Mouse (Mus musculus) gastrocnemius, postnatal 10 days (tissue): ENCODE measurements around the gene Zkscan6. TPM values are rescaled to one million over a fixed set of nuclear protein-coding genes. Genes with fewer than 3 reads are reported as not detected.

ENCODE experiments used
- DNase-seq: peaks from one replicate; pipeline ENCODE4 v3.0.0; 2021; ENCODE audit warnings: mixed read lengths
- long read RNA-seq, 2 experiments: library from polyadenylated mRNA; stranded (forward); transcript quantifications; one replicate each; pipeline ENCODE4 v2.0.0; 2021
- total RNA-seq, 2 experiments: library from RNA; stranded (reverse); gene quantifications; 2 replicates each; pipeline ENCODE4 v1.2.3; 2021

Gene Zkscan6
- 1 to 10 TPM; 4.4 to 5.3 TPM for total RNA-seq
- long read RNA-seq, experiment 1, partial matches to known transcripts = 0 of 11 reads
- long read RNA-seq, experiment 1, other reads (novel, unspliced or antisense) = 8 of 11 reads
- long read RNA-seq, experiment 2, partial matches to known transcripts = 0 of 9 reads
- long read RNA-seq, experiment 2, other reads (novel, unspliced or antisense) = 5 of 9 reads

DNA sequence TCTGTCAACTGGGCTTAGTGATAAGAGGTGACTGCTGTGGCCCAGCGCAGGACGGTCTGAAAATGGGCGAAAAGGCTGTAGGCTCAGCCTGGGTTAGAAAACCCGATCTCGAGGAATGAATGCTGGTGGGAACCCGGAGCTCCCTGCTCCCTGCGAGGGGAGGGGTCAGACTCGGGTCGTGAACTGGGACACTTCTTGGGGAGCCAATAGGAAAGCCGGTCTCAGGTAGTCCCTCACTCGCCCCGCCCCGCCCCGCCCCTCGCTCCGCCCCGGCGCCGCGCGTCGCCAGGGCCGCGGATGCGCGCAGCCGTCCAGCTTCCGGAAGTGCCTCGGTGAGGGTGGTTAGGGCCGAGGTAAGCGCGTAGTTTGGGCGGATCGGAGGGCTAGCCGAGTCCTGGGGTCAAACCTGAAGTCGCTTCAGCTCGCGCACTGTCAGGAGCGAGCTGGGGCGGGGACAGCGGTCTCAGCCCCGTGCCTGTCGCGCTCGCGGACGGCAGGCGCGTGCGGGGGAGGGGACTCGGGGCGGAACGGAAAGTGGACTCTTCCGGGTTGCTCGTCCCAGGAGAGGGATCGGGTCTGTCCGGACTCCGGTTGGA is at the start of gene Zkscan6:
TSS of gene Zkscan6 (plus strand) at position 267 of the 596 bp plus-strand sequence.
- DNase-seq = peak; percentile 75

DNA sequence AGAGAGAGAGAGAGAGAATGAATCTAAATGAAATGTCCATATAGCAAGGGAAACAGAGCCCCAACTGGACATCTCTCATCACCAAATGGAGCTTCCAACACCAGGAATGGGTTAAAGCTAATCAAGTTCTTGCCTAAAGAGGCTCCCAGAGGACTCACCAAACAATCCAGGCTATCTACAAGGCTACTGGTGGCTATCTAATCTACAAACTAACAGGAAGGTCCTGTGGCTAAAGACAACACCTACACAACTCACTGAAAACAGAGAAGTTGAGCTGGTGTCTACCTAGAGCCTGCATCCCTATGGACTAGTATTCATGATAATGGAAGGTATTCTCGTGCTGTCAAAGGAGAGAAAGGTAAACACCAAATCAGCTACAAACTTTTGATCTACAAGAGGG is 47.6 kb upstream of the Zkscan6 start:
- DNase-seq = no peak

DNA sequence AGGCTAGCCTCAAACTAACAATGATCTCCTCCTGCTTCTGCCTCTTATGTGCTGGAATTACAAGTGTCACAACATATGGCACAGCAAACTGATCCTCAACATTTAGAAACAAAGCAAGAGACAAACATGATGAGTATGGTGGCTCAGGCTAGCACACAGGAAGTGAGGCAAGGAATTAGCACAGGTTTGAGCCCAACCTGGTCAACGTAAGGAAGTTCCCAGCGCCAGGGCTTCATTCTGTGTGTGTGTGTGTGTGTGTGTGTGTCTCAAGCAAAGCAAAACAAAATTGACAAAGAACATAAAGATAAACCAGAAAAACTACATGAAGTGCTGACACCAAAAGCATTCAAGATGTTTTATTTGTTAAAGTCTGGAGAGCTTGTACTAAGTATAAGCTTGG is 46.1 kb upstream of the Zkscan6 start:
- no peak for DNase-seq

DNA sequence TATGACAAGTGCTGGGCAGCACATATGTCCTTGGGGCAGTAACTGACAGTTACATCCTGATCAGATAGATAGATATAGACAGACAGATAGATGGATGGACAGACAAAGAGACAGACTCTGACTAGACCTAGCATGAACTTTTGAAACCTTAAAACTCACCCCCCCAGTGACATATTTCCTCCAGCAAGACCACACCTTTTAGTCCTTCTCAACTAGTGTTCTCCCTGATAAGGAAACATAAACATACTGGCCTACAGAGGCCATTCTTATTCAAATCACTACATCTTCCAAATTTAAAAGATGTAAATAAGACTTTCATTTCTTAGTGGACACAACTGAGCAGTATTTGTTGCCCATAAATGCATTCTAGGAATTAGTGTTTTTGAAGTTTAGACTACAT is 38.5 kb upstream of the Zkscan6 start:
- DNase-seq = no peak

DNA sequence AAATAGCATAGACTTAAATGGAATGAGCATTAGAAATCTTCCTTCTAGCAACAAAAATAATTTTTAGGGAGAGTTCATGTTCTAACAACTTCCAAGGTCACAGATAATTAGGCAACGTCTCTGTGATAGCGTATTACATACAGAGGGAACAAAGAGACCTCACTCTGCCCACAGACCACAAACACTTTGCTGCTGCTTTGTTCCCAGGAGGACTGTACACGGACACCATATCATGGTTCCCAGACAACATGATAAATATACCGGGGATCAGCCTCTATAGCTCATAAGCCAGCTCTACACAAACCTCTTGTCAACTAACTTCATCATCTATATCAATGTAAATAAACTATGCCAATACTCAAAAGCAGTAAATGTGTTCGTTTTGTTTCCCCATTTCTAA is 37.0 kb upstream of the Zkscan6 start:
- DNase-seq = no peak

DNA sequence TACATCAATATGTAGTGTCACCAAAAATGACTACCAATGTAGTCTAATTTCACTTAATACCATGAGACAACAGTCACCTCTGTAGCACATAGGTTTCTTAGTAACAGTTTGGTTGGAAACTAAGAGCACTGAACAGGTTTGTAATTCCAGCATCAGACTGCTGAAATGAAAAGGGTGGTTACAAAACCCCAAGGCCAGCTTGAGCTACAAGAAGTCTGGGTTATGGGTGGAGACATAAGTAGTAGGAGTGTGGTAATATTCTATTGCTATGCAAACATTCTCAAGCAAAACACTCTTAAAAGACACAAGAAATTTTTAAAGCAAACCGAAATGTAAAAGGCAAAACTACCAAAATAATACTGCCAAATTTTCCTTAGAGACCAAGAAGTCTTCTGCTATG is 35.4 kb upstream of the Zkscan6 start:
- DNase-seq = no peak

DNA sequence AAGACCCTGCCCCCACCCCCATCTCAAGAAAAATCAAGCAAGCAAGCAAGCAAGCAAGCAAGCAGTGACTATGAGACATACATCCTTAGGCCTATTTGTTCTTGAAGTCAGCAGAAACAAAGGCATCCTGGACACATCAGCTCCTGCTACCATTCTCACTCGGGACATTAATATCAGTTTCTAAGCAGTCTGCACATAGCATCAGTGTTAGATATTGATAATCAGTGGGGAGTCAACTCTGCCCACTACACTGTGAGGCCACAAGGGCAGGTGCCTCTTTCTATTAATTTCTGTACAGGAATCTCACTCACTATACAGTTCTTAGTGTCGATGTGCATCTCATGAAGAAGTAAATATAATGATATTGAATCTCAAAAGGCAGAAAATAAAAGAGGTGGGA is 33.4 kb upstream of the Zkscan6 start:
- DNase-seq = no peak

DNA sequence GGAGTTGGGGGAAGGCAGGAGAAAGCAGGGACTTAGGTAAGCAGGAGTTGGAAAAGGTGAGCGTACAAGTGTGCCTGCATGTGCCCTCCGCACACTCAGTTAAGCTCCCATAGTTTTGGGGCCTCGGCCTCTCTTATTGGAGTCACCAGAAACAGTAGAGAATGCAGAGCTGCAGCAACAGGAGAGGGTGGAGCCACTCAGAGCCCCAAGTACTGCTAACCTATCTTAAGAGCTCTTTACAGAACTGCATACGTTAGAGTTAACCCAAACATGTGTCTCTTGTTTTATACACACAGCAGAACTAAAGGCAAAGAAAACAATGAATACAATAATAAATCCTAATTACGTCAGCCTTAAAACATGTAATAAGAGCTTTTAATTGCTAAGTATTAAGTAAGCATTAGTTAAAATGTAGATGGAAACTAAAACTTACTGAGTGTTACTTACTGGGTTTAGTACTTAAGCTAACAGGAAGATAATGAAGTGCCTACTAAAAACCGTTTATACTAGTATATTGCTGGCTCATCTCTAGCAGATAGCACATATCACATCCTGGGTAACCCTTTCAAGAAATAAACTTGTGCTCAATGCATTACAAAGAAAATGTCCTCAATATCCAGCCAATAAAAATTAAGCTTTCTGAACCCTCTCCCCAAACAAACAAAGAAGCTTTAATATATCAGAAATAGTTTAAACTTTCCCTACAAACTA is 32.9 kb upstream of the Zkscan6 start:
- DNase-seq = no peak

DNA sequence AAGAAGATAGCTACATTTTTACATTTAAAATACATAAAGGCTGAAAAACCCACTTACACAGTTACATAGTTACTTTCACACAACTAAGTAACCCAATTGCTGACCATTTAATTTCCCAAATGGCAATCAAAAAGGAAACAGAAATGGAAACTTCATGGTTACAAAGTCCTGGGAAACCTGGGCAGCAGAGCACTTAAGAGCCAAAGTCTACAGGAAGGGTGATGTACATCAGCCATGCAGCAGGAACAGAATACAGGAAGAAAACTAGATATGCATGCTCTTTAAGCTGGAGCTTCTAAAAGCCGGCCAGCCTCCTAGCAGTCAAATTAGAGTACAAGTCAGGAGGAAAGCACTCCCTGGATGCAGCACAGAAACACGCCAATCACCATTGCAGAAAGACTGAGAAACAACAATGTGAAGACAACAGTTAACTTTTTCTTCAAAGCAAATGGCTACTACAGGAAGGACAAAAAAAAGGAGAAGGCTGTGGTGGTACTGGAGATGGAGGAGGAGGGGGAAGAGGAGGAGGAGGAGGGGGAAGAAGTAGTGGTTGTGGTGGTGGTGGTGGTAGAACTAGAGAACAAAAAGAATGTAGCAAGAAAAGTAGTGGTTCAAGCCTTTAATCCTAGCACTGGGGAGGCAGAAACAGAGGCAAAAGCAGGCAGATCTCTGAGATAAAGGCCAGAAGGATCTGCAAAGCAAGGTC is 29.9 kb upstream of the Zkscan6 start:
- DNase-seq = no peak

DNA sequence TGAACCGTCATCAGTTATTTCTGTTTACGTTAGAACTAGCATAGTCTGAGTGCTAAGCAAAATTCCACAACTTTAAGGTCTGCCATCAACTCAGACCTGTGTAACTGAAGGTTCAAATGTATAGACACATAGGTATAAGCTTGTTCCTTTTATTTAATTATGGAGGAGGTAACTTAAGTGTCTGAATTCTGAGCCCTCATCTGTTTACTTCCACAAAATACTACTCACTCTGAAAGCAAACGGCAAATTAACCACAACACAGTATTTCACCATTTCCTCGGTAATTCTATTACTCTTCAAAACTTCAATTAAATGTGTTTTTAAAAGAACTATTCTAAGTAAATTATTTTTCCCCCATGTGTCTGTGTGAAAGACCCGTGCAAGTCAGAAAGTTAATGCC is 29.2 kb upstream of the Zkscan6 start:
- DNase-seq = no peak

DNA sequence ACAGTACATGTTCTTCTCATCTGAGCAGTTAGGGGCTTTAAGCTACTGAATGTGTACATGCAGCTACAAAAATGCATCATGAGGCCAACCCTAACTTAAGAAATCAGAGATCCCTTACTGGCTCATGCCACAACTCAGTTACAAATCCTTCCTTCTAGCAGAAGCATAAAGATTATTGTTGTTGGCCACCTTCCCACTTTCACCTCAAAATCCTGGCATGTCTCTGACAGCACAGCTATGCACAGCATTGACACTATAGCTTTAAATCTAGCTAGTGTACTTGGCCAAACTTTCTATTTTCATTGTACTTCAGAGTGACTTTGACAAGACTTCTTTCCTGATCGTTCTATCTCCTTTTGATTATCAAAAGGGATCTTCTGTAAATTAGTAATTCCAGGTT is 27.9 kb upstream of the Zkscan6 start:
- no peak for DNase-seq

DNA sequence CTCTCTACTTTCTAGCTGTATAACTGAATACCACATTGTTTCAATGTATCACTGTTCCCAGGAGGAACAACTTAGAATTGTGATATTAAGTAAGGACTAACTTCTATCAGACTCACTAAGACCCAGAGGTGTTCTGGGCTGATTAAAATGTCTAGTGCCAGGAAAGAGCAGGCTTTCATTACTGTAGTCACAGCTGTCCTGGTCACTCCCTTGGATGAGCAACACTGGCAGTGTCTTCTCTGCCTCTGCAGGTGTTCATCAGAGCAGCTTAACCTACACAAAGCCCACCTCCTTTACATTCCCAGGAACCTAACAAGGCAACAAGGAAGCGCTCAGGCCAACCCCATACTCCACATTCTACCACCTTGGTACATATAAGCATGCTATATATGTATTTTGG is 27.4 kb upstream of the Zkscan6 start:
- no peak for DNase-seq

DNA sequence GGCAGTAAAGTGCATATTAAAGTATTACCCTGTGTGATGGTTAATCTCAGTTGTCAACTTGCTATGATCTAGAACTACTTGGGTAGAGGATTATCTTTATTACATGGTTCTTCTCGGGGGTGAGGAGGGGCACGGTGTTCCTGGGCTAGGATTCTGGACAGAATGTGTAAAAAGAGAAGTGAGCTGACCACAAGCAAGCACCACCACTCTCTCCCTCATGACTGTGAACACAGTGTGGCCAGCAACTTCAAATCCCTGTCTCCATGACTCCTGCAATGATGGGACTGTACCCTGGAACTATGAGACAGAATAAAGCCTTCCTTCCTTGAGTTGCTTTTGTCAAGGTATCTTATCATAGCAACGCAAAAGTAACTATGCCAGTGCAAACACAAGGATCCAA is 25.4 kb upstream of the Zkscan6 start:
- no peak for DNase-seq

DNA sequence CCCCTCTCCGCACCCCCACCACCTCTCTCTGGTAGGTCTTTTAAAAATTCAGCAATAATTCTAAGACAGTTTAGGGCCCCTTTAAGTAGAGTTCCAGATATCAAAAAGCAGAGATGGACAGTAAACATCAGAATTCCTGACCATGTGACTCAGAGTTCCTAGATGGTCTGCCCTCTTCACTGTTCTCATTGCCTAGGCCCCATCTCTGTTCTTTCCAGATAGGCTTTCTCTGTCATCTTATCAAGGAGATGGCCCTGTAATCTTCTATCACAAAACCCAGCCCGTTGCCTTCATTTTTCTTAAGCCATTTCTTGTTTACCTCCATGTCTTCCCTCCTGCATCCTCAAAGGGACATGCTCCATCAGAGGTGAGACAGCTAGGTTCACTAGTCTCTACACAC is 20.8 kb upstream of the Zkscan6 start:
- no peak for DNase-seq

DNA sequence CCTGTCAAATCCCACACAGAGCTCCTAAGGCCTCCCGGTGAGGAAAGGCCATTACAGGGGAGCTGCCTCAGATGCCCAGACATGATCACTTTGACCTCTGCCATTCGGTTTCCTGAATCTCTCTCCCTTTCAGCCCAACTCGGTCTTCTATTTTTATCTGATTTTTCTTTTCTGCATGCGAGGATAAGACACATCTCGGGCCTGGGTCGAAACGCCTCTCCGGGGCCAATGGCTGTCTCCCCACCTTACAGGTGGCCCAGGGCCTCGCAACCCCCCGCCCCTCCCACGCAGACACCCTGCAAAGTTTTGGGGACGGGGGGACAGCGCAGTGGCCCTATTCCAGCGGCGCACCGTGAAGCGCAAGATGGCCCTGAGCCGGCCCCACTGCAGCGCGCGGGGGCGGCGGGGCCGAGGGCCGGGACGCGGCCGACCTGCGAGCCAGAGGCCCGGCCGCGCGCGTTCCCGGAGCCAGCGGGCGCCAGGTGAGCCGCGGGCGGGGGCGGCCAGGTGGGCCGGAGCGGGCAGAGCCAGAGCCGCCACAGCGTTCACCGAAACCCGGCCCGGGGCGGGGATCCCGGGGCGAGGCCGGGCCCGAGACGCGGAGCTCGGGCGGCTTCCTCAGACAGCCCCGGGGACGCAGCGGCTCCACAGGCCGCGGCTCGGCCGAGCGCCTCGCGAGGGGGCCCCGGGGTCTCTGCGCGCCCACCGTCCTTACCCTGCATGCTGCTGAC is 19.4 kb upstream of the Zkscan6 start:
- DNase-seq = no peak

DNA sequence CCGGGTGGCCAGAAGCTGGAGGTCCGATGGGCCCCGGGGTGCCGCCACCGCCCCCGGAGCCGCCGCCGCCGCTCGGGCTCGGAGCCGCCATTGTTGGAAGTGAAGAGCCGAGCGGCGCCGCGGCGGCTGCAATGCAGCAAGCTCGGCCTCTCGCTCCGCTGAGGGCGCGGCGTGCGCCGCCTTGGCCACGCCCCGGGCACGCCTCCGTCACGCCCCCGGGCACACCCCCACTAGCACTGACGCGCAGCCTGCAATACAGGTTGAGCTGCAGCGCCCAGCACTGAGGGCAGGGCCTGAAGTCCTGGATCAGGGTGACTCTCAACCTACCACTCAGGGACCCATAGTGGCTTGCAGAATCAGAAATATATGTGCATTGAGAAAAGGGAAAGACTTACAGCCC is 18.8 kb upstream of the Zkscan6 start, which contains the start of gene Map2k4:
TSS of gene Map2k4 (minus strand) at position 144 of the 400 bp plus-strand sequence.
- peak; percentile 95 for DNase-seq

DNA sequence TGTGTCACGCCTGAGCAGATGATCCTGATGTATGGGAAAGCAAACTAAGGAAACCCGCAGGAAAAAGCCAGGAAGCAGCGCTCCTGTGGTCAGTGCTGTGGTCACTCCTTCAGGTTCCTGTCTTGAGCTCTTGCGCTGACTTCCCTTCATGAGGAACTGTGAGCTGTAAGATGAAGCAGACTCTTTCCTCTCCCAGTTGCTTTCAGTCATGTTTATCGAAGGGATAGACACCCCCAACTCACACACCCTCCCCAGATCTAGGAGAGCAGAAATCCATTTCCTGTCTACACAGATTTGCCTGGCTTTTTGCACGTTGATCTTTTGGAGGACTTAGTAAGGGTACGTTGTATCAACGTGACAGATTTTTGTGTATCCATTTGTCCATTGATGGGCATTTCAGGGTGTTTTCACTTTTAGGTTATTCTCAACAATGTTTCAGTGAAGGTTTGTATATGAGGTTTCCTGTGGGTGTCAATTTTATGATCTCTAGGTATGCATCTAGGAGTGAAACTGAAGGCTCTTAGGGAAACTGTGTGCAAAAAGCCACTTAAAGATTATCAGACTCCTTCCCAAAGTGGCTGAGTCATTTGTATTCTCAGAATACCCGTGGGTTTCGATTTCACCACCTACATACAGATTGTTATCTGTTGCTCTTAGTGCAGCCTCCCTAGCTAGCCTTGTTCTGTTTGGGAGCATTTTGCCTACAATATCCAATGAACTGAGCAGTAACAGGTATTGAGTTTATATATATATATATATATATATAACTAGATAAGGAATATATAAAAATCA is 12.4 kb upstream of the Zkscan6 start:
- no peak for DNase-seq

DNA sequence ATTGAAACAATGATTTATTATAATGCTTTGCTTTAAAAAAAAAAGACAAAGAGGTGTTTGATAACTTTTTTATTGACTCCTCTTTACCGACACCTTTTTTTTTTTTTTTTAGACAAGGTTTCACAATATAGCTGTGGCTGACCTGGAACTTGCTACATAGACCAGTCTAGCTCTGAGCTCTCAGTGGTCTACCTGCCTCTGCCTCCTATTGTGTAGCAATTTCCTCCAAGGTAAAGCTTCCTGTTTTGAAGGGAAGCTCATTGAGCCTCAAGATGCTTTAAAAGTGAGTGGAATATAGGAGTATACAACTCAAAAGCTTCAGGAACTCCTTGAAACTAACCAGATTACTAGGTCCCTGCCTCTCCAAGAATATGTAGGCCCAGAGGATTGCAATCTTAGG is 11.1 kb upstream of the Zkscan6 start:
- no peak for DNase-seq

DNA sequence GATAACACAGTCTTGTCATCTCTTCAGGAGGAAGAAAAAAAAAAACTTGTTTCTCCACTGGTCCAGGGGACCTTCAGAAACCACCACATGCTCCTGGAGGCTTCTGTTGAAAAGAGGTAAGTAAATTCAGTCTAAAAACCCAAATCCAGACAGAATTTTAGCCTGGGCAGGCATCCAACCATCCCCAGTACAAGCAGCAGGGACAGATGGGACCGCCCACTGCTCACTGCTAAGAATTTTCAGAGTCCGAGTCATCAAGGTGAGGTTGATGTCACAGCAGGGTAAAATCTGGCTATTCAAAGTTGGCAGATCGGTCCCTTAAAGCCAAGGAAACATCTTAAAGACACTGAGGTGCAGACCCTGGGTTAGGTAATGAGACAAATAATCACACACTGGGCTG is 5.1 kb upstream of the Zkscan6 start:
- DNase-seq = no peak

DNA sequence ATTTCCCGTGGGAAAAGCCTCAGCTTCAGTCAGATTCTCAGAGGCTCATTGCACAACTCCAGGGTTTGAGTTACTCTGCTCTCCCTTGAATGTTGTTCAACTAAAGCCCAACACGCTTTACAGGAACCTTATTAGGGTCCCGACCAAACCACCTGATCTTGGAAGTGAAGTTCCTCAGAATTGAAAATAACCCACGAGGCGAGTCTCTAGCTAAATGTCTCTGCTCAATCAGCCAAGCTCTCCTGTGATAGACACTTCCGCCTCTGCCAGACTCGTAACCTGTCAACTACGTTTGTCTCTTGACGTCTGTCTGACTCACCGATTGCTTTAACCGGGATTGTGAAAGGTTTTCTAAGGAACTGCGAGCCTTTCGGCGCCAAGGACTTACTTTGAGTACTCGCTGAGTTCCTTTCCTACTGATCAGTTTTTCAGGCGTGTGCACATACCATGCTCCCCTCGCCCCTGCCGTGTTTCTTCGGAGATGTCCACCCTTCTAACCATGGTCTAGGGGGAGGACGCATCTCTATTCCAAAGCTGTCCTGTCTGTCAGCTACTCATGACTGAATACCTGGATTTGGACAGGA is 562 bp upstream of the Zkscan6 start:
- peak; percentile 14 for DNase-seq

DNA sequence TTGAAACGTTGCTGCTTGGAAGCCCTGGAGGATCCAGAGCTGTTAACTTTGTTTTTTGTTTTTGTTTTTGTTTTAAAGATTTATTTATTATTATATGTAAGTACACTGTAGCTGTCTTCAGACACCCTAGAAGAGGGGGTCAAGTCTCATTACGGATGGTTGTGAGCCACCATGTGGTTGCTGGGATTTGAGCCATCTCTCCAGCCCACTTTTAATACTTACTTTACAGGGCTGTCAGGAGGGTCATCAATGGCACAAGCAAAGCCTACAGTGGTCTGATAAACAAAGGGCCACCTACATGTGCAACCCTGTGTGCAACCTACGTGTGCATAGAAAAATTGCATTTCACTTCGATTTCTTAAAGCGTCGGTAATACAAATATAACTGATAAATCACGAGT is 626 bp downstream of the Zkscan6 start:
- DNase-seq = no peak
